Mouse (Mus musculus) c-Kit-positive CD71-positive TER-119-positive erythroid progenitor cells, embryonic 14.5 days (primary cell): ENCODE data around the gene Gm11559.
"Not testable (repeated sequence)": the region's sequence is repeated elsewhere in the genome, so short reads cannot be mapped to it uniquely, and the experiment has no call there.

Experiments used
- DNase-seq: peaks from one replicate; pipeline ENCODE4 v3.0.0-alpha.2; 2013; ENCODE audit warnings: low spot score

Gene Gm11559

DNA sequence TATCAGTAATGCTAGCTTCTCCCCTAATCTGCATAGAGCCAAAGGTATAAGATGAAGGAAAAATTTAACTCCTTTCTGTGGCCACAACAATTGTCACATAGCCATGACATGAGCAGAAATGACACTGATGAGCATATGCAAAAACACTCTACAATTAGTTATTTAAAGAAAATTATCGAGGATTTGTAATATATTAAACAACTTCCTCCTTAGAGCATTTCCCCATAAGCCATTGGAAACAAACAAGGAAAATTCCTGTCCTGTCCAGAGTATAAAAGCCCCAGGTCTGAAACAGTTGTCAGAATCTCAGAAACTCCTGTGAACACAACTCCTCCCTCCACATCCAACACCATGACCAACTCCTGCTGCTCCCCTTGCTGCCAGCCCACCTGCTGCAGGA is at the start of gene Gm11559:
Gene Gm11559 (plus strand): TSS at position 301 of the 400 bp plus-strand sequence.
- DNase-seq, result not testable (repeated sequence)

- not testable (repeated sequence) for DNase-seq
Measured at GRCm38 (mm10) chr11:99815566-99815965, 48.7 kb upstream of the Gm11559 start, which contains the start of gene Gm11564. Gene Gm11564 (minus strand): TSS chr11:99815666.

- no peak for DNase-seq
Measured at GRCm38 (mm10) chr11:99837966-99838365, 26.3 kb upstream of the Gm11559 start, which contains the start of gene 2300003K06Rik. Gene 2300003K06Rik (minus strand): TSS chr11:99838066.

- DNase-seq, result no peak
Measured at GRCm38 (mm10) chr11:99842185-99842584, 22.1 kb upstream of the Gm11559 start.

DNA sequence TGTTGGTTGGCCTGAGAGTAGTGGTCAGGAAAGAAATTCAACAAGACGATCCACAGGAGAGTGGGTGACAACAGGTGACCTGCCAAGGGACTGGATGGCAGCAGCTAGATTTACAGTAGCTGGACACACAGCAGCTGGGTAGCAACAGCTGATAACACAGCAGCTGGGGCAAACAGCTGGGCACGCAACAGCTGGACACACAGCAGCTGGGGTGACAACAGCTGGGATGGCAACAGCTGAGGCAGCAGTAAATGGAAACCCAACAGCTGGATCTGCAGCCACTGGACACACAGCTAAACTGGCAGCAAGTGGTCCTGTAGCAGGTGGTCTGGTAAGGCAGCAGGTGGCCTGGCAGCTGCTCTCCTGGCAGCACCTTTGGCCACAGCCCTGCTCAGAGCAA is 17.5 kb upstream of the Gm11559 start:
- DNase-seq, result no peak

GRCm38 (mm10) chr11:99851508-99851907 is 12.8 kb upstream of the Gm11559 start, which contains the start of gene Krtap4-16:
Gene Krtap4-16 (minus strand): TSS chr11:99851608.
- DNase-seq, result no peak

DNA sequence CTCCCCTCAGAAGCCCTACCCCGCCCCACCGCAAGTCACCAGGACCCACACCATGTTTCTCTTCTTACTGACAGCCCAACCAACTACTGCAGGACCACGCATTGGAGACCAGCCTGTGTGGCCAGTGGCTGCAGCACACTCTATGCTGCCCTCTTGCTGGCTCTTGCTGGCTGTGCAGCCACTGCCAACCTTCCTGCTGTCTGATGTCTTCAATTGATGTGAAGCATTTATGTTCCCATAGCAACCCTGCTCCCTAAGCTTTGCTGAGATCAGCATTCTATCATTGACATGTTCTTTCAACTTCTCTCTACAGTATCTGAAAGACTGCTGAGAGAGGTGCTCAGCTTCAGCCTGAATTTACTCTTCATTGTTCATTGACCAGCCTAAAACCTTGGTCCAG is 10.2 kb upstream of the Gm11559 start:
- no peak for DNase-seq

GRCm38 (mm10) chr11:99857617-99858016 is 6.7 kb upstream of the Gm11559 start, which contains the start of gene Gm11568:
Gene Gm11568 (plus strand): TSS chr11:99857917.
- DNase-seq, result no peak

GRCm38 (mm10) chr11:99858761-99859160 is 5.5 kb upstream of the Gm11559 start:
- no peak for DNase-seq

DNA sequence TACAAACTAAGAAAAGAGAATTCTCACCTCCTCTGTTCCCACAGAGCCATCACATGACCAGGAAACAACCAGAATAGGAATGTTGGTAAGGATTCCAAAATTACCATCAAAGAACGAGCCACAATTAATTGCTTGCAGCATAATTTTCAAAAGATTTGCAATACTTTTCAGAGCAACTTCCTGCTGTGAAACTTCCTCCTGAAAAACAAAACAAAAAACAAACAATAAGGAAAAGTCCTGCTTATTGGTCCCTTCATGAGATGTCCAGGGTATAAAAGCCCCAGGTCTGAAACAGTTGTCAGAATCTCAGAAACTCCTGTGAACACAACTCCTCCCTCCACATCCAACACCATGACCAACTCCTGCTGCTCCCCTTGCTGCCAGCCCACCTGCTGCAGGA is 8.8 kb downstream of the Gm11559 start, which contains the start of gene Krtap9-1:
Gene Krtap9-1 (plus strand): TSS at position 301 of the 400 bp plus-strand sequence.
- DNase-seq, result not testable (repeated sequence)

GRCm38 (mm10) chr11:99878887-99879286 is 14.6 kb downstream of the Gm11559 start, which contains the start of gene Gm11567:
Gene Gm11567 (plus strand): TSS chr11:99879187.
- not testable (repeated sequence) for DNase-seq

- no peak for DNase-seq
Measured at GRCm38 (mm10) chr11:99907620-99908019, 43.3 kb downstream of the Gm11559 start, which contains the start of gene Krtap31-1. Gene Krtap31-1 (plus strand): TSS chr11:99907920.

DNA sequence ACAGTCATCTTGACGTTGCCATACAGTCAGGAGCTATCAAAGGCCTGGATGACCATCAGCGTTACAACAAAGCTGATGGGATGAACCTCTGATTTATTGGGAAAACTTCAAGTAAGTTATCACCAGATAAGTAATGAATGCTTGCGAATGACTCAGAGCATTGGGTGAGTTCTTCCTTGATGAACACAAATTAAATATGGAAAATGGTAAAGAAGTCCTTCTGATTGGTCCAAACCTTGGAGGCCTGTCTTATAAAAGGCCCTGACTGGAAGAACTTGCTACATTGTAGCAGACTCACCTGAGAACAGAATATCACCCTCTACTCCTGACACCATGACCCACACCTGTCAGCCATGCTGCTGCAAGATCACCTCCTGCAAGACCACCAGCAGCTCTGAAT is 50.2 kb downstream of the Gm11559 start, which contains the start of gene Gm11565:
Gene Gm11565 (plus strand): TSS at position 301 of the 400 bp plus-strand sequence.
- no peak for DNase-seq
